Mouse (Mus musculus) lung, embryonic 14.5 days (tissue): ENCODE data around the gene Ciita. TPM values are rescaled to one million over a fixed set of nuclear protein-coding genes. Genes with fewer than 3 reads are reported as not detected.

Experiments used
- ATAC-seq: fragments of 200-750 bp; cut with Nextera tagmentation; 2 replicates; pipeline ENCODE4 v1.8.0; 2017; ENCODE audit warnings: mild to moderate bottlenecking, moderate TSS enrichment, moderate library complexity; ENCODE audit not compliant: insufficient read depth
- DNase-seq: peaks from one replicate; pipeline ENCODE4 v3.0.0-alpha.2; 2015
- H3K27ac ChIP-seq: fragments of 300-500 bp; sonication (generic); 2 replicates; pipeline ENCODE4 v1.5.1; 2014; ENCODE audit warnings: low read depth, mild to moderate bottlenecking, moderate library complexity
- H3K27me3 ChIP-seq: fragments of 300-500 bp; sonication (generic); 2 replicates; pipeline ENCODE4 v1.6.1; 2014; ENCODE audit warnings: low read length, control low read depth; ENCODE audit not compliant: insufficient read depth
- H3K36me3 ChIP-seq: fragments of 300-500 bp; sonication (generic); 2 replicates; pipeline ENCODE4 v1.6.1; 2014; ENCODE audit warnings: control low read depth; ENCODE audit not compliant: insufficient read depth
- H3K4me1 ChIP-seq: fragments of 300-500 bp; sonication (generic); 2 replicates; pipeline ENCODE4 v1.6.1; 2014; ENCODE audit warnings: antibody characterized with exemption, control low read depth; ENCODE audit not compliant: insufficient read depth
- H3K4me2 ChIP-seq: fragments of 300-500 bp; sonication (generic); 2 replicates; pipeline ENCODE4 v1.6.1; 2014; ENCODE audit warnings: mild to moderate bottlenecking
- H3K4me3 ChIP-seq: fragments of 300-500 bp; sonication (generic); 2 replicates; pipeline ENCODE4 v1.5.1; 2014; ENCODE audit warnings: low read depth, low read length
- H3K9ac ChIP-seq: fragments of 300-500 bp; sonication (generic); 2 replicates; pipeline ENCODE4 v1.6.1; 2014
- H3K9me3 ChIP-seq: fragments of 300-500 bp; sonication (generic); 2 replicates; pipeline ENCODE4 v1.6.1; 2016; ENCODE audit warnings: low read depth, low read length, control low read depth
- CTCF ChIP-seq: IDR thresholded peaks from 2 replicates; pipeline ENCODE4 v1.5.1; 2016; ENCODE audit warnings: antibody characterized with exemption, low read depth
- WGBS: fragments of 180-500 bp; shearing (Covaris S2); extraction: QIAGEN DNeasy Blood & Tissue Kit; methylation state at CpG from one replicate; pipeline ENCODE4 v1.1.7; 2014; 5-methylcytosine and 5-hydroxymethylcytosine counted together
- polyA plus RNA-seq: library from polyadenylated mRNA; unstranded; fragments of >200 nt; fragmentation: Nextera tagmentation; extraction: Ambion mirVana; gene quantifications from 2 replicates; pipeline ENCODE4 v1.2.1, GENCODE M21; 2014

Ciita gene
- polyA plus RNA-seq, 1 experiment from 2014 or later = 0.25 TPM

GRCm38 (mm10) chr16:10499122-10499521 is 19.3 kb downstream of the Ciita start:
- no peak for TF ChIP-seq CTCF
- ATAC-seq (no peak), DNase-seq (no peak)
- Histone ChIP-seq H3K27ac (no peak overlapping the region), H3K9me3 (no peaks in the 10 kb centered on the region), H3K4me2 (no peak overlapping the region), H3K4me1 (no peaks in the 10 kb centered on the region), H3K27me3 (no peaks in the 10 kb centered on the region; the same call in 1 of the 2 replicates), H3K4me3 (no peak overlapping the region), H3K36me3 (no peaks in the 10 kb centered on the region), H3K9ac (no peak overlapping the region)
- WGBS = 65% methylated on average over 1 of the region's 1 CpGs

GRCm38 (mm10) chr16:10501865-10502264 is 22.0 kb downstream of the Ciita start:
- Histone ChIP-seq H3K4me3 (no peak overlapping the region), H3K9ac (no peak overlapping the region), H3K27me3 (no peaks in the 10 kb centered on the region; the same call in 1 of the 2 replicates), H3K4me1 (no peaks in the 10 kb centered on the region), H3K27ac (no peak overlapping the region), H3K36me3 (no peaks in the 10 kb centered on the region), H3K9me3 (no peaks in the 10 kb centered on the region), H3K4me2 (no peak overlapping the region)
- ATAC-seq (no peak), DNase-seq (peak; percentile 92)
- 11% methylated on average over 8 of the region's 8 CpGs for WGBS
- TF ChIP-seq CTCF = no peak

GRCm38 (mm10) chr16:10503058-10503457 is 23.2 kb downstream of the Ciita start:
- Histone ChIP-seq H3K9ac (no peak overlapping the region), H3K27me3 (no peaks in the 10 kb centered on the region; the same call in 1 of the 2 replicates)
- 58% methylated on average over 2 of the region's 2 CpGs for WGBS

GRCm38 (mm10) chr16:10507445-10507844 is 27.6 kb downstream of the Ciita start:
- Histone ChIP-seq H3K4me1 (no peaks in the 10 kb centered on the region), H3K9me3 (no peaks in the 10 kb centered on the region), H3K4me3 (no peak overlapping the region), H3K27ac (no peak overlapping the region), H3K36me3 (no peaks in the 10 kb centered on the region), H3K4me2 (no peak overlapping the region), H3K9ac (no peak overlapping the region), H3K27me3 (no peaks in the 10 kb centered on the region)
- TF ChIP-seq CTCF = no peak
- WGBS = 68% methylated on average over 4 of the region's 4 CpGs
- ATAC-seq = no peak
- DNase-seq = no peak

More at GRCm38 (mm10) chr16:10503058-10503457, 23.2 kb downstream of the Ciita start:
- Histone ChIP-seq H3K4me2 (no peak overlapping the region), H3K9me3 (no peaks in the 10 kb centered on the region), H3K27ac (no peak overlapping the region), H3K4me3 (no peak overlapping the region), H3K36me3 (no peaks in the 10 kb centered on the region), H3K4me1 (no peaks in the 10 kb centered on the region)
- ATAC-seq = no peak
- no peak for DNase-seq
- no peak for TF ChIP-seq CTCF

GRCm38 (mm10) chr16:10508691-10509090 is 28.8 kb downstream of the Ciita start:
- Histone ChIP-seq H3K4me2 (no peak overlapping the region), H3K27me3 (no peaks in the 10 kb centered on the region), H3K4me3 (no peak overlapping the region), H3K36me3 (no peaks in the 10 kb centered on the region), H3K4me1 (no peaks in the 10 kb centered on the region), H3K9me3 (no peaks in the 10 kb centered on the region), H3K27ac (no peak overlapping the region), H3K9ac (no peak overlapping the region)
- TF ChIP-seq CTCF = no peak
- ATAC-seq (no peak), DNase-seq (no peak)
- 52% methylated on average over 6 of the region's 6 CpGs for WGBS

- no peak overlapping the region for H3K4me2 ChIP-seq
- H3K4me1 ChIP-seq = no peaks in the 10 kb centered on the region
- no peak for TF ChIP-seq CTCF
- H3K9ac ChIP-seq = no peak overlapping the region
- H3K36me3 ChIP-seq = no peaks in the 10 kb centered on the region
- H3K9me3 ChIP-seq = no peaks in the 10 kb centered on the region
- ATAC-seq (no peak), DNase-seq (no peak)
- H3K27me3 ChIP-seq = no peaks in the 10 kb centered on the region
- WGBS = 54% methylated on average over 14 of the region's 14 CpGs
- no peak overlapping the region for H3K27ac ChIP-seq
- no peak overlapping the region for H3K4me3 ChIP-seq
Observed at GRCm38 (mm10) chr16:10510477-10511133, 30.7 kb downstream of the Ciita start.

- Histone ChIP-seq H3K4me3 (no peak overlapping the region), H3K4me2 (no peak overlapping the region), H3K27ac (no peak overlapping the region), H3K36me3 (no peaks in the 10 kb centered on the region), H3K9ac (no peak overlapping the region), H3K27me3 (no peaks in the 10 kb centered on the region), H3K4me1 (no peaks in the 10 kb centered on the region), H3K9me3 (no peaks in the 10 kb centered on the region)
- no peak for TF ChIP-seq CTCF
- WGBS = 79% methylated on average over 12 of the region's 12 CpGs
- DNase-seq (no peak), ATAC-seq (no peak)
Observed at GRCm38 (mm10) chr16:10511134-10511520, 31.3 kb downstream of the Ciita start.
